Mouse (Mus musculus) skeletal muscle tissue, postnatal 0 days (tissue): Measurements from ENCODE around the gene Rpl22l1. TPM values are rescaled to one million over a fixed set of nuclear protein-coding genes. Genes with fewer than 3 reads are reported as not detected.

Experiments
- polyA plus RNA-seq: library from polyadenylated mRNA; unstranded; fragments of >200 nt; fragmentation: Nextera tagmentation; extraction: Ambion mirVana; gene quantifications from 2 replicates; pipeline ENCODE4 v1.2.1, GENCODE M21; 2015

The Rpl22l1 gene
- 328 and 360 TPM in 2 replicates for polyA plus RNA-seq

DNA sequence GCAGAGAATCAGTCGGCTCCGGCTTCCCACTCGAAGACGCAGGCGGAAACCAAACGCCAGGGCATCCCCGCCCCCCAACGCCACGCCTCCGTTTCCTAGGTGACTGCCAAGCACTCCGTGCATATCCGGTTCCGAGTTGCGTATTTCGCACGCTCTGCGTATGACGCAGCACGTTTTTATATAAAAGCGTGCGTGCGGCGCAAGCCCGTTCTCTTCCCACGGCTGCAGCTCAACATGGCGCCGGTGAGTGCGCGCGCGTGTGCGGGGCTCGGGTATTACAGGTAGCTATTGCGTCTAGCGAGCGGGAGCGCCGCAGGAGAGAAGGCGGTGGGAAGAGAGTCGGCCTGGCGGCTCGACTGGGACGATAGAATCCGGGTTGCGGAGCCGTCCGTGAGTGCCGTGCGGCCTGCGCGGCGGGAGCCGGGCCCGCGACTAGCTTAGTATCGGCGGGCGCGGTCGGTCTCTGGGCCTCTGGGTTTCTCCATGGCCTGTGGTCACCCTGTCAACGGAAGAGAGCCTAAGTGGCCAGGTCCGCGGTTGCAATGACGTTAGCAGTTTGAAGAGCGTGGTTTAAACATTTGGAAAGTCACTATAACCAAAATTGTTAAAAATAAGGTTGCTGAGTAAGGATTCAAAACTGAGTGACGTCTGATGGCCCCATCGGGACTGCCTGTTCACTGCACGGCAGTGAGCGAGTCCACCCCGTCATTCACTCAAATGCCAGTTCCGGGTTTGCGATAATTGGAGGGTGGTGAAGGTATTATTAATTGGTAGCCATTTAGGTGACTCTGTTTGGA, at the start of gene Rpl22l1:
Gene Rpl22l1, plus strand, starts transcription at position 136 of the 797 bp plus-strand sequence.

GRCm38 (mm10) chr3:28780994-28781393, 24.2 kb upstream of the Rpl22l1 start, which contains the start of gene Eif5a2:
Gene Eif5a2, plus strand, starts transcription at chr3:28781276.

Other genes starting within 250 kb of the Rpl22l1 start
- gene Slc2a2, start 107.5 kb upstream of the Rpl22l1 start, polyA plus RNA-seq = 0.26 and 0.28 TPM in 2 replicates
- gene Eif5a2, start 24.2 kb upstream of the Rpl22l1 start, polyA plus RNA-seq = 1.3 and 1.7 TPM in 2 replicates
- not detected in 2 replicates for gene Gm1527, start 87.2 kb downstream of the Rpl22l1 start, polyA plus RNA-seq